Mouse (Mus musculus) testis, adult 2 months (tissue): ENCODE data around the gene Pam.

ENCODE experiments used
- CTCF ChIP-seq: fragments of 200-500 bp; IDR thresholded peaks from 2 replicates; pipeline ENCODE4 v1.5.1; 2012; ENCODE audit warnings: low read depth, mild to moderate bottlenecking, inconsistent platforms, low read length, moderate library complexity; ENCODE audit not compliant: control insufficient read depth, insufficient read depth, insufficient replicate concordance
- POLR2A ChIP-seq: fragments of 200-500 bp; IDR thresholded peaks from 2 replicates; pipeline ENCODE4 v1.6.1; 2012; ENCODE audit warnings: low read depth, mild to moderate bottlenecking, inconsistent platforms, low read length, moderate library complexity; ENCODE audit not compliant: control insufficient read depth

DNA sequence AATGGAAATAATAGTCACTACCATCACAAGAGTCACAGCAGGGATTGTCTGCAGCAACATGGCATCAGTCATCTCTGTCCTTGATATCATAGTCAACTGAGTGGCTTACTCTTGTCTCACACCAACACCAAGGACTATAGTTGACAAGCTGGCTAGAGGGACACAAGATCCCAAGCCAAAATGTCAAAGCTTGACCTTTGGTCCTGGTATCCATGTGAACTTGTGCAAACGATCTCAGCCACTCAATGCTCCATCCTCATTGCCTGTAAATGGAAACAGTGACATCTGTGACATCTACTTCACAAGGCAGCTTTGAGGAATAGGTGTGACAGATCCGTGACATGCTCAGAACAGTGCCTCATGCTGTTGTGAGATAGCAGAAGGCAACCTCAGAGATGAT lies 15.0 kb downstream of the Pam start:
- no peak for TF ChIP-seq CTCF
- no peak for TF ChIP-seq POLR2A
